8 mouse cellular contexts compared by ENCODE assay signal in the genomic region with DNA sequence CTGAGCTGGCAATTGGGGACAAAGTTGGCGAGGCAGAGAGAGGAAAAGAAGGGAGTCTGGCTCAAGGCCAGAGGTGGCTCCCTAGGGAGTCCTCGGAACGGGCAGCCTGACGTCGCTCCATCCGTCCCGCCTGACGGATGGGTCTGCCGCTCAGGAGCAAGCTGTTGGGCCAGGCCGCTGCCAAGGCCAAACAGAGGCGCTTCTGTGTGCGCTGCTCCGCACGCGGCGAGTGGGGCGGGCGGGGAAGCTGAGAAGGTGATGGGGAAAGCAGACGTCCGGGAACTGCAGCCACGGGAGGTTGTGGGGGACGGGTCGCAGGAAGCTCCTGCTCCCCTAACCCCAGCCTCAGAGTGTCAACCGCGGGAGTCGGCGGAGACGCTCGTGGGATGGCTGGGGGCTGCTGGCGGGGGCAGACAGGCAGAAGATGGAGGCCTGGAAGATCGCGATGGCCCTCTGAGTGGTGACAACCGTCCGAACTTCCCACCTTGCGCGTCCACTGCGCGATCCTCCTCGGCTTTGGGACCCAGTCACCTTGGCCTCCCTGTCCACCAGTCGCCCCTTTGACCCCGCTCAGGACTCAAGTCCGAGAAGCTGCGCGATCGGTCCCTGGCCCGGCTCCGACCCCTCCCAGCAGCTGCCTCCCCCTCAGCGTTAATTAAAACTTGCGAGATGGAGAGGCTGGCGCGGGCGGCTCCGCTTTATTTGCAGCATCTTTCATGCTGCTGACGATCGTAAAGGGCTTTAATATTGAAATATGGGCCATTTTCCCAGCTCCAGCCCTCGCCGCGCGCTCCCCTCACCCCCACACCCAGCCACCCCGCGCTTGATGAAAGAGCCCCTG.
A peak's percentile ranks its signal among the peaks of the same experiment; 100 is the strongest.
DNase-seq lines count a peak whose midpoint lies in the region; ATAC-seq and TF ChIP-seq lines count a peak whose summit lies in the region.

No protein-coding gene starts in this region.

- no peaks in the 10 kb centered on the region for H3K9me3 ChIP-seq in forebrain, embryonic 10.5 days
- H3K9me3 ChIP-seq in hindbrain, embryonic 15.5 days = no peaks in the 10 kb centered on the region
- no peaks in the 10 kb centered on the region for H3K9me3 ChIP-seq in liver, embryonic 13.5 days (replicated peaks)

- peak; percentile 33 for DNase-seq in right cerebral cortex, postnatal 4 days
- no peak for DNase-seq in right cerebral cortex, postnatal 36 days (ENCODE audit: low spot score in 2 of 2)
- DNase-seq in forebrain, embryonic 10.5 days (ENCODE audit: extremely low spot score, low spot score) = no peak
- no peak for DNase-seq in liver, embryonic 13.5 days
- DNase-seq in frontal cortex, postnatal 10 days (ENCODE audit: low spot score in 2 of 2) = no peak
- no peak for DNase-seq in thymus, postnatal 10 days (ENCODE audit: low spot score in 2 of 2)

- H3K27me3 ChIP-seq in forebrain, embryonic 10.5 days (ENCODE audit: poor library complexity, severe bottlenecking) = peaks cover 100% of the 10 kb centered on the region
- peaks cover 31% of the 10 kb centered on the region for H3K27me3 ChIP-seq in hindbrain, embryonic 15.5 days
- peaks cover 99% of the 10 kb centered on the region for H3K27me3 ChIP-seq in liver, embryonic 13.5 days
- H3K27me3 ChIP-seq in small intestine, adult 2 months (ENCODE audit: control insufficient read depth, insufficient read depth, low read length) = peaks cover 23% of the 10 kb centered on the region

- H3K9ac ChIP-seq in hindbrain, embryonic 15.5 days = peak overlapping the region; percentile 35
- peak overlapping the region; percentile 36; the same call in 1 of the 2 replicates for H3K9ac ChIP-seq in liver, embryonic 13.5 days

- H3K4me3 ChIP-seq in forebrain, embryonic 10.5 days = peak overlapping the region; percentile 40
- peak overlapping the region; percentile 31 for H3K4me3 ChIP-seq in hindbrain, embryonic 15.5 days
- peak overlapping the region; percentile 18 for H3K4me3 ChIP-seq in liver, embryonic 13.5 days (replicated peaks)
- H3K4me3 ChIP-seq in small intestine, adult 2 months (ENCODE audit: low read depth, low read length) = peak overlapping the region; percentile 37

- peak overlapping the region; percentile 66 for H3K4me2 ChIP-seq in hindbrain, embryonic 15.5 days
- H3K4me2 ChIP-seq in liver, embryonic 13.5 days = peak overlapping the region; percentile 48

- H3K36me3 ChIP-seq in forebrain, embryonic 10.5 days (replicated peaks) = no peaks in the 10 kb centered on the region
- H3K36me3 ChIP-seq in hindbrain, embryonic 15.5 days = no peaks in the 10 kb centered on the region
- no peaks in the 10 kb centered on the region for H3K36me3 ChIP-seq in liver, embryonic 13.5 days
- no peaks in the 10 kb centered on the region for H3K36me3 ChIP-seq in small intestine, adult 2 months (ENCODE audit: control insufficient read depth, insufficient read depth, low read length)

- no peak for TF ChIP-seq POLR2A in small intestine, adult 2 months (IDR thresholded peaks at IDR 0.05; ENCODE audit: low read depth, low read length)

- TF ChIP-seq CTCF in small intestine, adult 2 months (IDR thresholded peaks at IDR 0.05; ENCODE audit: extremely low read depth, insufficient read length, insufficient replicate concordance, low read depth, low read length) = no peak

- under 1% methylated on average over 61 of the region's 61 CpGs for WGBS in forebrain, embryonic 10.5 days
- 2% methylated on average over 61 of the region's 61 CpGs for WGBS in hindbrain, embryonic 15.5 days
- 3% methylated on average over 61 of the region's 61 CpGs for WGBS in liver, embryonic 13.5 days (ENCODE audit: insufficient replicate concordance)
- WGBS in small intestine, adult 2 months = 4% methylated on average over 61 of the region's 61 CpGs

- peak; percentile 55; the same call in 1 of the 2 replicates for ATAC-seq in hindbrain, embryonic 15.5 days (ENCODE audit: low FRiP score, low read depth)
- ATAC-seq in liver, embryonic 13.5 days (ENCODE audit: low read depth) = no peak

- H3K27ac ChIP-seq in forebrain, embryonic 10.5 days = no peak overlapping the region
- H3K27ac ChIP-seq in hindbrain, embryonic 15.5 days (replicated peaks) = peak overlapping the region; percentile 75
- H3K27ac ChIP-seq in liver, embryonic 13.5 days = no peak overlapping the region
- no peak overlapping the region for H3K27ac ChIP-seq in small intestine, adult 2 months (ENCODE audit: insufficient read depth, low read depth, low read length)

- H3K4me1 ChIP-seq in forebrain, embryonic 10.5 days = peaks cover 12% of the 10 kb centered on the region
- peaks cover 36% of the 10 kb centered on the region for H3K4me1 ChIP-seq in hindbrain, embryonic 15.5 days (replicated peaks)
- H3K4me1 ChIP-seq in liver, embryonic 13.5 days (replicated peaks) = peaks cover 28% of the 10 kb centered on the region
- no peaks in the 10 kb centered on the region for H3K4me1 ChIP-seq in small intestine, adult 2 months (ENCODE audit: control insufficient read depth, insufficient read depth, insufficient read length, low read length)
